Mouse (Mus musculus): ENCODE measurements around the gene Arid4a.
A peak's percentile ranks its signal among the peaks of the same experiment; 100 is the strongest.
"Not testable (repeated sequence)": the region's sequence is repeated elsewhere in the genome, so short reads cannot be mapped to it uniquely, and the experiment has no call there.

The Arid4a gene

DNA sequence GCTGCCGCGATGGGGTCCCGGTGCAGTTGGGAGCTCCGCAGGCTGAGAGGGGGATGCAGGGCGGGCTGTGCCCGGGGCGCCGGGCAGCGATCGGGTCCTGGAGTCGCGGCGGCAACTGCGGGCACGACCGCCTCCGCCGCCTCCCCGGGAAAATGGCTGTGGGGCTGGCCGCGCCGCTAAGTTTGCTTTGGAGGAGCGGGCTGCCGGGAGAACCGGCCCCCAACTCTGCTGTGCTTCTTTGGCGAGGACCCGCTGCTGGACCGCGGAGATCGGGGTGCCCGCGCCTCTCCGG lies 367 bp downstream of the Arid4a start:
- no peak for DNase-seq (ENCODE audit: low spot score)

DNA sequence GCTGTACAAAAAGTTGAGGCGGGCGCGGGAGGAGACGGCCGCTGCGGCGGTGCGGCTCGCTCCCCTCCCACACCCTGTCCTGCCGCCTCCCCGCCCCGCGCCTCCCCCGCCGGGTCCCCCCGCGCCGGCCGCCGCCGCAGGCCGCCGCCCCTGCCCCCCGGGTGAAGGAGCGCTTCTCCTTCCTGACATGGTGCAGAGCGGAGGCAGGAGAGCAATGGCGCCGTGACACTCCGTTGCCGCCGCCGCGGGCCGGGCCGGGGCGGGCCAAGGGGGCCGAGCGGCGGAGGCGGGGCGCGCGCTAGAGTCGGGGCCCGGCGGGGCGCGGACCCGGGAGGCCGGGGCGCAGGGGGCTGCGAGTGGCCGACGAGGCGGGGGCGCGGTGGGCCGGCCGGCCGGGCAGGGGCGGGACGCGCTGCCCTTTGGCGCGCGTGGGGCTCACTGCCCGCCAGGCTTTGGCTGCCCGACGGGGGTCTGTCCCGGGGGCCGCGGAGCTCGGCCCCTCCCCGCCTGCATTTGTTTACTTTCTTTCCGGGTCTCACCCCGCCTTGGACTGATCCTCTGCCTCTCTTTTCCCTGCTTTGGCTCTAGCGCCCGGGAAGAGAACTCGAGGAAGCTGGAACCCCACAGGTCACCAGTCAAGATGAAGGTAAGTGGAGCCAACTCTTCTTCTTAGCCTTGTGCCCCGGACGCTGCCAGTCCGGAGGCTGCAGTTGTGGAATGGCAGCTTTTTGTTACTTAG lies 882 bp downstream of the Arid4a start:
- no peak for DNase-seq (ENCODE audit: low spot score)

DNA sequence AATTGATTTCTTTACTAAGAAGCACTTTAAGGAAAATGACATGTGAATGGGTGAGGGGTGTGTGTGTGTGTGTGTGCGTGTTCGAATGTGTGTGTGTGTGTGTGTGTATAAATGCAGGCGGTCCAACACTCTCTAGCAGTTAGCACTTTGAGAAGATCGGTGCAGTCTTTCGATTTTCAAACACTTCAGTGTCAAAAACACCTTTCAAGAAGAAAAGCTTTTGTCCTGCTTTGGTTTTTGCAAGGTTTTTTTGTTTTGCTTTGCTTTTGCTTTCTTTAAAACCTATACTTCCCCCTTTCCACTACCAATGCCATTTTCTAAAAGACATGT lies 1.4 kb downstream of the Arid4a start:
- DNase-seq (ENCODE audit: low spot score), result no peak

DNA sequence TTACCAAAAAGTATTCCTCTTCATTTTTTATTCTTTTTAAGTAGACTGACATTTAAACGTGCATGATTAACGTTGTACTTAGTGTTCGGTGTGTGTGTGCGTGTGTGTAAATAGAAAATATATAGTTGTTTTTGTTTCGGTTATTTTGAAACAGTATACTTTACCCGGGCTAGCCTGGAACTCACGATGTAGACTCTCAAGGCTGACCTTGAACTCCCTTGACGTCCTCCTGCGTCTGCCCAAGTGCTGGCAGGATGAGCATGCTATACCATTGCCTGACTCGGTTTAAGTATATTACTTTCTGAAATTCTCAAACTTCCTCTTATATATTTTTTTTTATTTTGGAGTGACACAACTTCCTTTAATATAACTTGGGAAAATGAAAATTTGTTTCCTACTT lies 2.0 kb downstream of the Arid4a start:
- DNase-seq (ENCODE audit: low spot score), result no peak

DNA sequence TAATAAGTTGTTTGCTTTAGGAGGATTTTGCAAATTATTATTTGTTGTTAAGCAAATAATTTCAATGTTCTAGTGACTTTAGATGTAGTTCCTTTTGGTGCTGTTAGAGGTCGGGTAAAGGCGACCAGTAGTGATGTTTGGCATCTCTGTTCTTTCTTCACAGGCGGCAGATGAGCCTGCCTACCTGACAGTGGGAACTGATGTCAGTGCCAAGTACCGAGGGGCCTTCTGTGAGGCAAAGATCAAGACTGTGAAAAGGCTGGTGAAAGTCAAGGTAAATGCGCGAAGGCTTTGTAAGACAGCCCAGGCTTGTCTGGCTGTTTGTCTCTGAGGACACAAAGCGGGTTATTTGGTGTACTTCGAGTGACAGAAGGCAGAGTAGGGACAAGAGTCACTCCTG lies 3.4 kb downstream of the Arid4a start:
- no peak for DNase-seq (ENCODE audit: low spot score)

DNA sequence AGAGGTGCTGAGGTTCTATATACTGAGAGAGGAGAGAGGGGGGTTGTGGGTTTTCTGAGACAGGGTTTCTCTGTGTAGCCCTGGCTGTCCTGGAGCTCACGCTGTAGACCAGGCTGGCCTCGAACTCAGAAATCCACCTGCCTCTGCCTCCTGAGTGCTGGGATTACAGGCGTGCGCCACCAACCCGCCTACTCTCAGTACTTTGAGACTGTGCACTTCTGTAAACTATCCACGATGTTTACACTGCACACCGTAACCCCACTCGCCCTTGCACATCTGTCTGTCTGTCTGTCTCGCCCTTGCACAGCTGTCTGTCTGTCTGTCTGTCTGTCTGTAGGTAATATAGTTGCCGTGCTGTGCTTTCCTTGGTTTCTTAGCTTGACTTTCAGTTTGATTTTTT lies 8.6 kb downstream of the Arid4a start:
- DNase-seq (ENCODE audit: low spot score), result no peak

DNA sequence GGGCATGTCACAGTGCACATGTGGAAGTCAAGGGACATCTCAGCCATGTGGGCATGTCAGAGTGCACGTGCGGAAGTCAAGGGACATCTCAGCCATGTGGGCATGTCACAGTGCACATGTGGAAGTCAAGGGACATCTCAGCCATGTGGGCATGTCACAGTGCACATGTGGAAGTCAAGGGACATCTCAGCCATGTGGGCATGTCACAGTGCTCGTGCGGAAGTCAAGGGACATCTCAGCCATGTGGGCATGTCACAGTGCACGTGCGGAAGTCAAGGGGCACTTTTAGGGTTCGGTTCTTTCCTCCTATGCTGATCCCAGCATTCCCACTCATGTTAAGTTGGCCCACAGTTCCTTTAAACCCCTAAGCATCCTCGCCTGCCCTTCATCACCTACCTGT lies 12.5 kb downstream of the Arid4a start:
- not testable (repeated sequence) for DNase-seq (ENCODE audit: low spot score)

DNA sequence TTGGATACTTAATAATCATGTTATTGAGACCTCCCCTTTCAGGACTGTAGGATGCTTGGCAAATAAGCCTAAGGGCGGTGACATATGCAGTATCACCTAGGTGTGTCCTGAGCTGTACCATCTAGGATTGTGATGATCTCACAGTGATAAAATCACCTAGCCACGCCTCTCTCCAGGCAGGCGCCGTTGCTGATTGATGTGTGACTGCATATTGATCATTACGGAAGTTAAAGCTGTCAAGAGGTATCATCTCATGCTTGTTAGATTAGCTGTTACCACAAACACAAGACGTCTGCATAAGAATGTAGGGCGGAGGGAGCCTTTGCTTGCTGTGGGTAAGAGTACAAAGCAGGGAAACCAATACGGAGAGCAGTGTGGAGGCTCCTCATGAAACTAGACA lies 14.5 kb downstream of the Arid4a start:
- DNase-seq (ENCODE audit: low spot score), result no peak

DNA sequence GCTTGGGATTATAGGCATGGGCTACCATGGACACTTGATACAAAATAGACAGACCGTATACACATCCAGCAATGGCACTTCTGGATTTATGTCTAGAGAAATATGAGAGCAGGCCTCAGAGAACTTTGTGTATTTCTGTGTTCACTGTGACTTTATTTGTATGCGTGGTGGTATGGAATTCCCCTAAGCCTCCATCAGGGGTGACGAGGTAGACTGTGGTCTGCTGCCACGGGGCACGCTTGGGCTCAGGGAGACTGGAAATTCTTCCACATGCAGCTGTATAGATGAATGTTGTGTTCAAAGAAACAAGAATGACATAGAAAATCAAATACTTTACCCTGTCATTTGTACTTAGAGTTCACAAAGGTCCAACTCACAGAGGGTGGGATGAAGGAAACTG lies 14.9 kb downstream of the Arid4a start:
- no peak for DNase-seq (ENCODE audit: low spot score)

DNA sequence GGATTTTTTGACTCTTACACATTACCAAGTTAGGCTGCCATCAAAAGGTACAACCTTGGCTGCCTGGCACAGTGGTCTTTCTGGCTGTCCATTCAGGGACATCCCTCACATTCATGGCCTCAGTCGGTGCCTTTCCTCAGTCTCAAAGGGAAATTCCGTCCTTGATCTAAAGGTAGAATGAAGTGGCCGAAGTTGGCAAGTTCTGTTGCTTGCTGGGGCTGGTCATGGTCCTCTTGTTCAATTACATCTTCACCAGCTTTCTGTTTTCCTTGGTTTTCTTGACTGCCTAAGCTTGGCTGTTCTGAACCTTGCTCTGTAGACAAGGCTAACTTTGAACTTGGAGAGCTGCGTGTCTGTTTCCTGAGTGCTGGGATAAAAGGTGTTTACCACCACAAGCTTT lies 20.0 kb downstream of the Arid4a start:
- no peak for DNase-seq (ENCODE audit: low spot score)

DNA sequence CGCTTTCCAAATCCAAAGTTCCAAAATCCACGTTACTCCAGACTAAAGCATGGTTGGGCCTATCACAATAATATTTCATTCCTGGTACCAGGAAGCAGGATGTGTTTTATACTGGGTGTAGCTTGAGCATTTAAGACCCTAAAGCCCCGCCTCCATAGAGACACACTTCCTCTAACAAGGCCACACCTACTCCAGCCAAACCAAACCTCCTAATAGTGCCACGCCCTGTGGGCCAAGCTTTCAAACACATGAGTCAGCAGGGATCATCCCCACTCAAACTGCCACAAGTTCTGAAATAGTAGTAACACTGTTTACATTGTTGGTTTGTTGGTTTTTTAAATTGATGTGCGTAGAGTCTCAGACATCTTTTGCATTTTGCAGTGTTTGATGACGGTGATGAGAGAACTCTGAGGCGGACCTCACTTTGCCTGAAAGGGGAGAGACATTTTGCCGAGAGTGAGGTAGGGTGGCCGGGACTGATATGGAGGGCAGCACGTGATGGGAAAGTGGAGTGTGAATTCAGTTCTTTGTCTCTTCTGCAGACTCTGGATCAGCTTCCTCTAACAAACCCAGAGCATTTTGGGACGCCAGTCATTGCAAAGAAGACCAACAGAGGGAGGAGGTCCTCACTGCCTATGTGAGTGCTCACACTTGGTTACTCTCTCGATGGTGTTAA lies 21.1 kb downstream of the Arid4a start:
- DNase-seq (ENCODE audit: low spot score), result no peak

DNA sequence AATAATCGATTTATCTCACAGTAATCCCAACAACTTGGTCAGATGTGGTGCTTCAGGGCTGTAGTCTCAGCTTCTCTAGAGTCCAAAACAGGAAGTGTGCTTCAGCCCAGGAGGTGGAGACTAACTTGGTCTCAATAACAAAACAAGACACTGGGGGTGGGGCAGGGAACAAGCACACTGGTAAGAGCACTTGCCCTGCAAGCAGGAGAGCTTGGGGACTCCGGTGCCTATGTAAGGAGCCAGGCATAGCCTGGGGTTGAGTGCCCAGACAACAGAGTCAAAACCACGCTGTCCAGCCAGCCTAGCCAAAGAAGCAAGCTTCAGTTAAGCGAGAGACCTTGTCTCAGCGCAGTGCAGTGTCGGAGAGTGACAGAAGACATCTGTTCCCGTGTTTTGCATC lies 24.7 kb downstream of the Arid4a start:
- DNase-seq (ENCODE audit: low spot score), result no peak

DNA sequence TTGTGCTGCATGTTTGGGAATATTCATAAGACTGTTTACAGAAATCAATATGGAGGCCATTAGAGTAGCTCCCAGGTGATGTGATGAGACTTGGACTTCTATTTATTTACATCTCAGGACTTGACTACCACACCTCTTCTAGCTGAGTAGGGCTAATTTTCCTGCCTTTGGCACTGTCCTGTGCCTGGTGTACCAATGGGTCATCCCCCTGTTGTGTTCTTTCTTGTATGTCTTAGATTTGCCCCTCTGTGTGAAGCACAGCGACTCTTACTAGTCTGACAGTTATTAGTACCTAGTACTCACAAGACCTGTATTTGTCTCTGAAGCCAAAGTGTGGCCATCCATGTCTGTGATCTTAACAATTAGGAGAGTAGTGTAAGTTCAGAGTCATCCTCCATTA lies 26.7 kb downstream of the Arid4a start:
- no peak for DNase-seq (ENCODE audit: low spot score)

DNA sequence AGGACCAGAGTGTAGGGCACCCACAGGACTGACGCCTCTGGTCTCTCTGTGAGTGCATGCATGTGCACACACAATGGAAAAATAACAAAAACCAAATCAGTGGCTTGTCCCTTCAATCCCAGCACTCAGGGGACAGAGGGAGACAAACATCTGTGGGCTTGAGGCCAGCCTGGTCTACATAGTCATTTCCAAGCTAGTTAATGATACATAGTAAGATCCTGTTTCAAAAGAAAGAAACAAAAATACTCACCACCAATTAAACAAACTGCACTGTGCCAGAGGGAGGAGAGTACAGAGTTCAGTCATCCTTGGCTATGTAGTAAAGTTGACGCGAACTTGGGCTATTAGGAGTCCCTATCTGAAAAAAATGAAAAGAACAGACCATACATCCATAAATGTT lies 27.8 kb downstream of the Arid4a start:
- no peak for DNase-seq (ENCODE audit: low spot score)

DNA sequence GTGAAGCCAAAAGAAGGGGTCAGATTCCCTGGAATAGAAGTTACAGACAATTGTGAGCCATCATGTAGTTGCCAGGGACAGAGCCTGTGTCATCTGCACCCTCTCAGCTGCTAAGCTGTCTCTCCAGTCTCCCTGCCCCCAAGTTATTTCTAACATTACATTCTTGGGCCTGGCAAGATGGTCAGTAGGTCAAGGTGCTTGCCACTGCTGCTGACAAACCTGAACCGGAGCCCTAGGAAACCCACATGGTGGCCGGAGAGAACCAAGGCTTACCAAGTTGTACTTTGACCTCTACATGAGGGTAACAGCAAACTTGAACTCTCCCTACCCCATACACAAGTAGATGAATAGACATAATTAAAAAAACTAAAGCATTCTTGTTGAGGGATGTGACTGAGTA lies 28.7 kb downstream of the Arid4a start:
- DNase-seq (ENCODE audit: low spot score), result no peak

DNA sequence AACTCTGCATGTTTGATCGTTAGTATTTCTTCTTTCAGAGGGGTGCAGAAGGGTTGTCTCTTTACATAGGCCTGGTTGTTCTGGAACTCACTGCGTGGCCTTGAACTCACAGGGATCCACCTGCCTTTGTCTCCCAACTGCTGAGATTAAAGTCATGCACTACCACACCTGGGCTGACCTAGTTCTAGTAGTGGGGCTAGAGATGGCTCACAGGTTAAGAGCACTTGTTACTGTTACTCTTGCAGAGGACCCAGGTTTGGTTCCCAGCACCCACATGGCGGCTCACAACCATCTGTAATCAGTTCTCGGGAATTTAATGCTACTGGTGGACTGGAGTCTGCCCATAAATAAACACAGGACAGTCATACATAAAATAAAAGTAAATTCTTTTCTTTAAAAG lies 30.7 kb downstream of the Arid4a start:
- no peak for DNase-seq (ENCODE audit: low spot score)

DNA sequence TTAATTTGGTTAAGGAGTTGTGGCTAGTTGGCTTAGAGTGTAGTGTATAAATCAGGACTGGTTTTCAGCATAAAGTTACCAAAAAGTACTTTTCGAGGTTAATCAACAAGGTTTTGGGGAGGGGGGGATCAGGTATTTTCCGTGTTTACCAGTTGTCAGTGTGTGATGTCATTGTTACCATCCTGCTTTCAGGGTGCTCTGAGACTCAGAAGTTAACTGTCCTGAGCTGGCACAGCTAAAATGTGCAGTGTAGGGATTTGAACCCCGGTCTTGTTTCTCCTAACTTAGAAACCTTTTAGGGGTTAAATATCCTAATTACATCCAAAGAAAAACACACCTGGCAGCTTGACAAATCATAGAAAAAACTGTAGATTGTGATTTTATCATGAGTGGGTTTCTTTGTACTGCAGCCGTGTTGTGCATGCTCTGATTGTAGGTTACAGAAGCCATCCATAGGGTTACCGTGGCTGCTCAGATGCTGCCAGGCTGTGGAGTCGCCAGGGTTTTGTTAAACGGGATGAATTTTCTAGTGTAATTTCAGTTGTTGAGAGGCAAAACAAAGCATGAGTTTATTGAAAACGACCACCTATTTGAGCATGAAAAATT lies 31.8 kb downstream of the Arid4a start:
- no peak for DNase-seq (ENCODE audit: low spot score)

DNA sequence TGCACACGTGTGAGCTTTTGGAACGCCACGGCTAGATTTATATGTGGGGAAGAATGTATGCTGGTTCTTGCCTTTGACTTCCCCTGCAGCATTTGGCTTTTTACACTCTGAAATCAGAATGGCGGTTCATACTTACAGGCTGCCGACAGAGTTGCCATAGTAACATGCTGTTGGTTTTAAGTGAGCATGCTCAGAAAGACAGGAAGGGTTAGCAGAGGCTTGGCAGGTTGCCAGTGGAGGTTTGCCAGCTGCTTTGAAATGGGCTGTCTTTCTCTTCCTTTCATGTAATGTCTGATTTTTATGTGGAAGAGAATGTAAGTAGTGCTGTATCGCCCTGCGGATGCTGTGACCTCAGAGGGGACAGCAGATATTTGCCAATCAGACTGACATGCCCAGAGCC lies 32.3 kb downstream of the Arid4a start:
- DNase-seq (ENCODE audit: low spot score), result peak; percentile 97

DNA sequence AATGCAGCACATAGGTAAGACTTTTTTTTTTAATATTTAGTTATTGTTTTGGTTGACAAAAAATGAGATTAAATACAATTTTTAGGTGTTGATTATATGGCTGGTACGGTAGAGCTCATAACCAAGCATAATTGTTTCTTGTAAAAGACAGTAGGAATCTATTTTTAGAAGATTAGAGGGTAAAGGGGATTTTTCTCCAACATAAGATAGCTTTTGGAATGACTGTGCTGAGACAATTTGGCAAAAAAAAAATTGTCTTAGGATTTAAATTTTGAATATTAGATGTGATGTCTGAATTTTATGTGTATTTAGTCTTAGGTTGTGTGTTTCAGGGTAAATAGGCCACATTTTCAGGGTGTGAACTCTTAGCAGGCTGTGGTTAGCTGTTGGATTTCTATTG lies 32.8 kb downstream of the Arid4a start:
- DNase-seq (ENCODE audit: low spot score), result no peak

DNA sequence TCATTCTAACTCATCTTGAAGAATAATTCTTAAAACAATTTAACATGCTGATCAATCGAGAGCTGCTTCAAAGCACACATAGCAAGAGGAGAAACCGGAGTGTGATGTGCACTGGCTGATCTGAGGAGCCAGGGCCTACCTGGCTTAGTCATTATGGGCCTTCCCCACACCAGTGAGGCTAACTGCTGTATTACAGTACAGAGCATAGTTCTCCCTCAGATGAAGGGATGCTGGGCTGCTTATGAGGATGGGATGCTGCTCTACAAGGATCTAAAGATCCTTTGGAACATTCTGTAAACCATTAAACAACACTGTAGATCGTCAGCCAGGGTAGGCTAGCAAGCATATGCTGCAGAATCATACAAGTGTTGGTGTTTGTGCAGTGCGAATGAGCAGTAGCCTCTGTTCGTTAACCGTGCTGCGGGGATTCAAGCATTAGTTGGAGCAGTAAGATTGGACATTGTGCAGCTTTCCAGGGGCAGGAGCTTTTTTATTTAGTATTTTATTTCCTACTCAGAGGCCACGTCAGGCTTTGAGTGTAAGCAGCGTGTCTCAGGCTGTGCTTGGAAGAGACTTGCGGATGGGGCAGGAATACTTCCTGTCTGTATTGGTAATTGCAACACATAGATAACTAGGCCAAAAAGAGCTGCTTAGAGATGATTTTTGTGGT lies 33.9 kb downstream of the Arid4a start:
- DNase-seq (ENCODE audit: low spot score), result no peak

DNA sequence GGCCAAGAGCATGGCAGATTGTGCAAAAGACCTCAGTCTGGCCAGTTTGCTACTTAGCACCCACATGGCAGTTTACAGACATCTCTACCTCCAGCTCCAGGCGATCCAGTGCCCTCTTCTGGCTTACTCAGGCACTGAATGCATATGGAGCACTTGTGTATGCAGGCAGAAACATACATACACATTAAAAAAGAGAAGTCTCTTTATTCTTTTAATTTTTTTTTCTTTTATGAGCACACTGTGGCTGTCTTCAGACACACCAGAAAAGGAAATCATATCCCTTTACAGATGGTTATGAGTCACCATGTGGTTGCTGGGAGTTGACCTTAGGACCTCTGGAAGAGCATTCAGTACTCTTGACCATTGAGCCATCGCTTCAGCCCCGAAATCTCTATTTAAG lies 35.3 kb downstream of the Arid4a start:
- no peak for DNase-seq (ENCODE audit: low spot score)

DNA sequence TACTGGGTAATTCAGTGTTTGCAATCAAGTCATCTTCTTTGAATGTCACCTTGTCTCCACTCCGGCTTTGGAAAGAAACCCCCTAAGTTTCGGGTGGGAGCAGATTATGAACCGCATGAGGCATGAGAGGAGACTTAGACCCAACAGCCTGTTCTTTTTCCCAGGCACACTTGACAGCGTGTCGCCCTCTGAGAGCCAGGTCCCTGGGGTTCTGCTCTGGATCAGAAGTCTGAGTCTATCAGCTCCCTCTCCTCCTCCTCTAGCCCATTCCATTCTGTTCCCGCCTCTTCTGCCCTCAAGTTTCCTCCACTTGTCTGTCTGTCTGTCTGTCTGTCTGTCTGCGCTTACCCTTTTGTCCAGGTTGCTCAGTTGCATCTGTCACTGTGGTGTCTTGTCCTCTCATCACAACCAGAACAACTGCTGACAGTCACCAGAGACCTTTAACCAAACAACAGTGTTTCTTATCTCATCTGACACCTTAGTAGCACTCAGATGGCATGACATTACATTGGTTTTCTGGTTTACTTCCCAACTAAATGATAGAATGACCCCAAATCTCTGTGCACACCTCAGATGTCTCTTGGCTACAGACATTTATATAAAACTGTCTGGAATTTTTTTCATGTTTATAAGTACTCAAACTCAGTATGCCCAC lies 36.7 kb downstream of the Arid4a start:
- no peak for DNase-seq (ENCODE audit: low spot score)

DNA sequence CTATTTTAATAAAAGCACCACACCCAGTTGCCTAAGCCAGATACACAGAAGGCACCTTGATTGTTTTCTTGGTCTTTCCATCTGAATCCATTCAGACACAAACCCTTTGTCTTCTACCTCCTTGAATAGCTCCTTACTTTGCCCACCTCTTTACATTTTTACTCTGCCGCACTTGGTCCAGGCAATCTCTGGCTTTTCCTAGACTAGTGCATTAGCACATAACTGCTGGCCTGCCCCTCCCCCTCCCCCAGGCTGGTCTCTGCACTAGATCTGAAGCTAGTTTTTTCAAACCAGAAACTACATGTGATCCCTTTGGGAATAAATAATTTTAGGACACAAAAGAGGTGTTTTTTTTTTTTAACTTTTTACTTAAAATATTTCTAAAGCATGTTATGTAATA lies 37.2 kb downstream of the Arid4a start:
- DNase-seq (ENCODE audit: low spot score), result no peak

Measured in layer of hippocampus, adult 9-10 months (tissue).